ENCODE assay signal across 19 mouse cellular contexts in the genomic region with DNA sequence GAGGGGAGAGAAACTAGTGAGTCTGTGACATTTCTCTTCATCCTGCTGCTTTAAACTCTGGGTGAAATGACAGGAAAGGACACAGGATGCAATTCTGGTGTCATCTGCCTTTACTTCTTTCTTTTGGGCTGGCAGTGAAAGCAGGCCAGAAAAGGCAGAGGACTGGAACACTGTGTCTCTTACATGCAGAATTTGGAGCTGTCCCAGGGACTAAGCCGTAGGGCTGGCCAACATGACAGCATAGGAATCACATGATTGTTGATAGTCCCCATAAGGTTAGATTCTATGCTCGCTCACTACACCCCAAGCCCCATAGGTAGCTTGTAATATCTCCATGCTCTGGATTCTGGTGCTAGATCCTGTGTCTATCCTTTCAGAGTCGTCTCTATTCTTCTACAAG.
DNase-seq lines count a peak whose midpoint lies in the region; TF ChIP-seq lines count a peak whose summit lies in the region.
"Had no signal": no experiment of that assay in that cellular context is flagged by ENCODE, and none has a peak within 500 bp of the region (broad histone marks: within the 10 kb centered on the region; RNA-seq: fewer than 3 reads in every experiment).

No protein-coding gene starts in this region.

- 68% methylated on average over 3 of the region's 3 CpGs for WGBS in heart, adult 2 months
- 77% methylated on average over 3 of the region's 3 CpGs for WGBS in heart, embryonic 10.5 days

- no peak overlapping the region for H3K27ac ChIP-seq in heart, adult 2 months
- no peak overlapping the region for H3K27ac ChIP-seq in heart, embryonic 10.5 days
- H3K27ac ChIP-seq: embryonic facial prominence, embryonic 10.5 days; embryonic facial prominence, embryonic 12.5 days; forebrain, embryonic 13.5 days; forebrain, embryonic 15.5 days had no signal

- intact Hi-C loops in heart, adult 2 months (cut with DNase I): no loop called here

- TF ChIP-seq CTCF in heart, adult 2 months (IDR thresholded peaks at IDR 0.05): no peak

- H3K4me3 ChIP-seq in heart, adult 2 months: no peak overlapping the region
- no peak overlapping the region for H3K4me3 ChIP-seq in heart, embryonic 10.5 days
- H3K4me3 ChIP-seq: embryonic facial prominence, embryonic 10.5 days; embryonic facial prominence, embryonic 12.5 days; forebrain, embryonic 13.5 days; forebrain, embryonic 15.5 days had no signal

- 0 out of 2 replicates have a peak, but pooled peaks have one; percentile 25 for TF ChIP-seq EP300 in heart, adult 2 months (IDR thresholded peaks at IDR 0.05; ENCODE audit: insufficient read depth, low read depth, low read length)

- DNase-seq in heart, adult 11 months: peak; percentile 91
- DNase-seq in heart, postnatal 4 days: no peak
- DNase-seq in heart, adult 2 months: no peak
- DNase-seq in heart, embryonic 10.5 days (ENCODE audit: low spot score): no peak
- peak; percentile 12 for DNase-seq in adipocyte (ENCODE audit: low spot score)
- DNase-seq in skeletal muscle tissue, adult 2 months (ENCODE audit: low read depth, low spot score): peak; percentile 49
- DNase-seq in spleen, postnatal 10 days (ENCODE audit: low spot score in 2 of 2): no peak
- DNase-seq: adrenal gland, adult 8-10 months; adrenal gland, postnatal 14 days; adrenal gland, postnatal 36 days; cerebellum, adult 11-12 months; cerebellum, adult 2 months; cerebellum, adult 9-10 months; cerebellum, postnatal 10 days; cerebellum, postnatal 25 days had no signal

- no peak for TF ChIP-seq POLR2A in heart, adult 2 months (IDR thresholded peaks at IDR 0.05; ENCODE audit: insufficient read depth, low read depth, low read length)

- H3K4me1 ChIP-seq in heart, adult 2 months (ENCODE audit: control insufficient read depth, insufficient read depth, low read length): peaks cover 3% of the 10 kb centered on the region
- no peaks in the 10 kb centered on the region for H3K4me1 ChIP-seq in heart, embryonic 10.5 days
- H3K4me1 ChIP-seq: embryonic facial prominence, embryonic 10.5 days; embryonic facial prominence, embryonic 12.5 days; forebrain, embryonic 13.5 days; forebrain, embryonic 15.5 days had no signal

- H3K27me3 ChIP-seq in heart, adult 2 months (ENCODE audit: control insufficient read depth, insufficient read depth, low read length): no peaks in the 10 kb centered on the region
- H3K27me3 ChIP-seq in heart, embryonic 10.5 days (ENCODE audit: insufficient read depth, poor library complexity, severe bottlenecking): peaks cover 9% of the 10 kb centered on the region; the same call in 1 of the 2 replicates
- H3K27me3 ChIP-seq: embryonic facial prominence, embryonic 12.5 days; forebrain, embryonic 13.5 days; forebrain, embryonic 15.5 days had no signal

- H3K79me2 ChIP-seq in heart, adult 2 months (replicated peaks; ENCODE audit: control insufficient read depth, insufficient read depth, low read length): no peaks in the 10 kb centered on the region

- no peaks in the 10 kb centered on the region for H3K36me3 ChIP-seq in heart, adult 2 months (ENCODE audit: control insufficient read depth, insufficient read depth, low read length)
- no peaks in the 10 kb centered on the region for H3K36me3 ChIP-seq in heart, embryonic 10.5 days
- H3K36me3 ChIP-seq: embryonic facial prominence, embryonic 10.5 days; embryonic facial prominence, embryonic 12.5 days; forebrain, embryonic 15.5 days had no signal

- no peaks in the 10 kb centered on the region for H3K9me3 ChIP-seq in heart, embryonic 10.5 days
- H3K9me3 ChIP-seq: embryonic facial prominence, embryonic 10.5 days; embryonic facial prominence, embryonic 12.5 days; forebrain, embryonic 13.5 days; forebrain, embryonic 15.5 days had no signal

- no peak overlapping the region for H3K9ac ChIP-seq in heart, adult 2 months (ENCODE audit: low read depth, low read length)
- H3K9ac ChIP-seq: embryonic facial prominence, embryonic 12.5 days; forebrain, embryonic 13.5 days; forebrain, embryonic 15.5 days had no signal

Comparison
In these comparisons a context has a peak if more than half of its experiments do, and no peak if none do; other contexts are left out.
1. DNase-seq: peak in heart, adult 11 months (single experiment), adipocyte (single experiment) and skeletal muscle tissue, adult 2 months (single experiment); none in heart, postnatal 4 days (single experiment), heart, adult 2 months (0 of 2), heart, embryonic 10.5 days (single experiment) and spleen, postnatal 10 days (0 of 2).